Mouse (Mus musculus) stomach, embryonic 15.5 days (tissue): Measurements from ENCODE around the gene C1qtnf9. TPM values are rescaled to one million over a fixed set of nuclear protein-coding genes. Genes with fewer than 3 reads are reported as not detected.

ENCODE experiments used
- ATAC-seq: fragments of 200-750 bp; cut with Nextera tagmentation; 2 replicates; pipeline ENCODE4 v1.8.0; 2017; ENCODE audit warnings: low read depth, moderate number of reproducible peaks, moderate TSS enrichment; ENCODE audit not compliant: insufficient read depth, low FRiP score
- H3K27ac ChIP-seq: fragments of 300-500 bp; sonication (generic); 2 replicates; pipeline ENCODE4 v1.5.1; 2015; ENCODE audit warnings: mild to moderate bottlenecking, inconsistent platforms
- H3K27me3 ChIP-seq: fragments of 300-500 bp; sonication (generic); replicated peaks from 2 replicates; pipeline ENCODE4 v1.6.1; 2015; ENCODE audit warnings: inconsistent platforms
- H3K36me3 ChIP-seq: fragments of 300-500 bp; sonication (generic); 2 replicates; pipeline ENCODE4 v1.6.1; 2015; ENCODE audit warnings: inconsistent platforms
- H3K4me1 ChIP-seq: fragments of 300-500 bp; sonication (generic); 2 replicates; pipeline ENCODE4 v1.6.1; 2015; ENCODE audit warnings: inconsistent platforms
- H3K4me2 ChIP-seq: fragments of 300-500 bp; sonication (generic); 2 replicates; pipeline ENCODE4 v1.6.1; 2015; ENCODE audit warnings: mild to moderate bottlenecking, inconsistent platforms
- H3K4me3 ChIP-seq: fragments of 300-500 bp; sonication (generic); replicated peaks from 2 replicates; pipeline ENCODE4 v1.5.1; 2015; ENCODE audit warnings: inconsistent platforms
- H3K9ac ChIP-seq: fragments of 300-500 bp; sonication (generic); 2 replicates; pipeline ENCODE4 v1.6.1; 2015; ENCODE audit warnings: inconsistent platforms
- H3K9me3 ChIP-seq: fragments of 300-500 bp; sonication (generic); 2 replicates; pipeline ENCODE4 v1.6.1; 2016; ENCODE audit warnings: inconsistent platforms
- WGBS: fragments of 180-500 bp; shearing (Covaris S2); methylation state at CpG from one replicate; pipeline ENCODE4 v1.1.7; 2015; 5-methylcytosine and 5-hydroxymethylcytosine counted together
- polyA plus RNA-seq: library from polyadenylated mRNA; unstranded; fragments of >200 nt; fragmentation: Nextera tagmentation; extraction: Ambion mirVana; gene quantifications from 2 replicates; pipeline ENCODE4 v1.2.1, GENCODE M21; 2015

The C1qtnf9 gene
- polyA plus RNA-seq, 1 experiment from 2014 or later, result 2.7 TPM

GRCm38 (mm10) chr14:60796600-60797322, 28.8 kb downstream of the C1qtnf9 start:
- Histone ChIP-seq H3K27me3 (no peaks in the 10 kb centered on the region), H3K36me3 (0 out of 2 replicates have a peak, but pooled peaks cover 4% of the 10 kb centered on the region), H3K9me3 (no peaks in the 10 kb centered on the region), H3K9ac (no peak overlapping the region), H3K4me1 (no peaks in the 10 kb centered on the region), H3K4me2 (no peak overlapping the region), H3K27ac (no peak overlapping the region), H3K4me3 (no peak overlapping the region)
- 83% methylated on average over 4 of the region's 4 CpGs for WGBS
- no peak for ATAC-seq

- H3K9ac ChIP-seq, result no peak overlapping the region
- no peak overlapping the region for H3K27ac ChIP-seq
- ATAC-seq, result no peak
- no peak overlapping the region for H3K4me3 ChIP-seq
- no peaks in the 10 kb centered on the region for H3K4me1 ChIP-seq
- H3K36me3 ChIP-seq, result 0 out of 2 replicates have a peak, but pooled peaks cover 4% of the 10 kb centered on the region
- no peaks in the 10 kb centered on the region for H3K27me3 ChIP-seq
- H3K9me3 ChIP-seq, result no peaks in the 10 kb centered on the region
- no peak overlapping the region for H3K4me2 ChIP-seq
- WGBS, result 83% methylated on average over 5 of the region's 5 CpGs
These were observed 29.7 kb downstream of the C1qtnf9 start for GRCm38 (mm10) chr14:60797596-60797995.

GRCm38 (mm10) chr14:60798721-60799120, 30.8 kb downstream of the C1qtnf9 start:
- no peak overlapping the region for H3K27ac ChIP-seq
- 90% methylated on average over 4 of the region's 4 CpGs for WGBS
- H3K9ac ChIP-seq, result no peak overlapping the region
- H3K4me2 ChIP-seq, result no peak overlapping the region
- H3K9me3 ChIP-seq, result no peaks in the 10 kb centered on the region
- H3K4me1 ChIP-seq, result no peaks in the 10 kb centered on the region
- 0 out of 2 replicates have a peak, but pooled peaks cover 6% of the 10 kb centered on the region for H3K36me3 ChIP-seq
- no peaks in the 10 kb centered on the region for H3K27me3 ChIP-seq
- no peak for ATAC-seq
- no peak overlapping the region for H3K4me3 ChIP-seq

GRCm38 (mm10) chr14:60799762-60800728, 32.1 kb downstream of the C1qtnf9 start:
- 49% methylated on average over 9 of the region's 9 CpGs for WGBS
- H3K4me3 ChIP-seq, result no peak overlapping the region
- 0 out of 2 replicates have a peak, but pooled peaks cover 6% of the 10 kb centered on the region for H3K36me3 ChIP-seq
- H3K9ac ChIP-seq, result no peak overlapping the region
- ATAC-seq, result no peak
- H3K4me2 ChIP-seq, result no peak overlapping the region
- H3K27me3 ChIP-seq, result no peaks in the 10 kb centered on the region
- no peak overlapping the region for H3K27ac ChIP-seq
- no peaks in the 10 kb centered on the region for H3K4me1 ChIP-seq
- H3K9me3 ChIP-seq, result no peaks in the 10 kb centered on the region

GRCm38 (mm10) chr14:60802026-60802425, 34.1 kb downstream of the C1qtnf9 start:
- no peaks in the 10 kb centered on the region for H3K4me1 ChIP-seq
- no peak overlapping the region for H3K9ac ChIP-seq
- 0 out of 2 replicates have a peak, but pooled peaks cover 6% of the 10 kb centered on the region for H3K36me3 ChIP-seq
- no peak overlapping the region for H3K4me2 ChIP-seq
- H3K4me3 ChIP-seq, result no peak overlapping the region
- no peak for ATAC-seq
- no peaks in the 10 kb centered on the region for H3K9me3 ChIP-seq
- no peaks in the 10 kb centered on the region for H3K27me3 ChIP-seq
- 87% methylated on average over 13 of the region's 13 CpGs for WGBS
- no peak overlapping the region for H3K27ac ChIP-seq

- H3K36me3 ChIP-seq, result 0 out of 2 replicates have a peak, but pooled peaks cover 3% of the 10 kb centered on the region
- H3K4me3 ChIP-seq, result no peak overlapping the region
- H3K27me3 ChIP-seq, result no peaks in the 10 kb centered on the region
- no peak for ATAC-seq
- no peaks in the 10 kb centered on the region for H3K4me1 ChIP-seq
- WGBS, result 86% methylated on average over 9 of the region's 9 CpGs
- H3K9me3 ChIP-seq, result no peaks in the 10 kb centered on the region
- H3K9ac ChIP-seq, result no peak overlapping the region
- no peak overlapping the region for H3K27ac ChIP-seq
- no peak overlapping the region for H3K4me2 ChIP-seq
These were observed 37.0 kb downstream of the C1qtnf9 start for GRCm38 (mm10) chr14:60804978-60805377.

- 68% methylated on average over 1 of the region's 1 CpGs for WGBS
- H3K36me3 ChIP-seq, result 0 out of 2 replicates have a peak, but pooled peaks cover 3% of the 10 kb centered on the region
- no peak overlapping the region for H3K27ac ChIP-seq
- H3K9ac ChIP-seq, result no peak overlapping the region
- H3K9me3 ChIP-seq, result no peaks in the 10 kb centered on the region
- no peak overlapping the region for H3K4me2 ChIP-seq
- H3K4me3 ChIP-seq, result no peak overlapping the region
- no peaks in the 10 kb centered on the region for H3K4me1 ChIP-seq
- ATAC-seq, result no peak
- H3K27me3 ChIP-seq, result no peaks in the 10 kb centered on the region
These were observed 37.9 kb downstream of the C1qtnf9 start for GRCm38 (mm10) chr14:60805871-60806270.

GRCm38 (mm10) chr14:60806891-60807344, 39.0 kb downstream of the C1qtnf9 start:
- H3K27me3 ChIP-seq, result no peaks in the 10 kb centered on the region
- no peak overlapping the region for H3K9ac ChIP-seq
- H3K4me1 ChIP-seq, result no peaks in the 10 kb centered on the region
- 0 out of 2 replicates have a peak, but pooled peaks cover 3% of the 10 kb centered on the region for H3K36me3 ChIP-seq
- no peaks in the 10 kb centered on the region for H3K9me3 ChIP-seq
- H3K4me2 ChIP-seq, result no peak overlapping the region
- H3K4me3 ChIP-seq, result no peak overlapping the region
- no peak overlapping the region for H3K27ac ChIP-seq
- no peak for ATAC-seq
- WGBS, result 44% methylated on average over 11 of the region's 11 CpGs

GRCm38 (mm10) chr14:60809881-60810280, 41.9 kb downstream of the C1qtnf9 start:
- Histone ChIP-seq H3K4me2 (no peak overlapping the region), H3K36me3 (no peaks in the 10 kb centered on the region; the same call in 1 of the 2 replicates), H3K27ac (no peak overlapping the region), H3K27me3 (no peaks in the 10 kb centered on the region), H3K9me3 (no peaks in the 10 kb centered on the region), H3K4me3 (no peak overlapping the region), H3K9ac (no peak overlapping the region), H3K4me1 (no peaks in the 10 kb centered on the region)
- ATAC-seq, result no peak
- 89% methylated on average over 8 of the region's 8 CpGs for WGBS

GRCm38 (mm10) chr14:60811547-60811946, 43.6 kb downstream of the C1qtnf9 start:
- WGBS, result 82% methylated on average over 4 of the region's 4 CpGs
- Histone ChIP-seq H3K4me1 (no peaks in the 10 kb centered on the region), H3K36me3 (peaks cover 4% of the 10 kb centered on the region; the same call in 1 of the 2 replicates), H3K4me2 (no peak overlapping the region), H3K9ac (no peak overlapping the region), H3K9me3 (no peaks in the 10 kb centered on the region), H3K4me3 (no peak overlapping the region), H3K27ac (no peak overlapping the region), H3K27me3 (no peaks in the 10 kb centered on the region)
- ATAC-seq, result no peak

- no peaks in the 10 kb centered on the region for H3K27me3 ChIP-seq
- WGBS, result 90% methylated on average over 5 of the region's 5 CpGs
These were observed 47.2 kb downstream of the C1qtnf9 start for GRCm38 (mm10) chr14:60815098-60815497.

More at GRCm38 (mm10) chr14:60815098-60815497, 47.2 kb downstream of the C1qtnf9 start:
- H3K4me3 ChIP-seq, result no peak overlapping the region
- no peaks in the 10 kb centered on the region for H3K4me1 ChIP-seq
- ATAC-seq, result no peak
- no peaks in the 10 kb centered on the region for H3K9me3 ChIP-seq
- H3K36me3 ChIP-seq, result peaks cover 4% of the 10 kb centered on the region; the same call in 1 of the 2 replicates
- H3K9ac ChIP-seq, result no peak overlapping the region
- no peak overlapping the region for H3K4me2 ChIP-seq
- H3K27ac ChIP-seq, result no peak overlapping the region
